Comparison of ENCODE assay signal across 14 mouse cellular contexts in genomic region chr10:59602891-59603290, GRCm38 (mm10). TPM values are rescaled to one million over a fixed set of nuclear protein-coding genes. Genes with fewer than 3 reads are reported as not detected.
DNase-seq lines count a peak whose midpoint lies in the region; ATAC-seq and TF ChIP-seq lines count a peak whose summit lies in the region.
"Had no signal": no experiment of that assay in that cellular context is flagged by ENCODE, and none has a peak within 500 bp of the region (broad histone marks: within the 10 kb centered on the region; RNA-seq: fewer than 3 reads in every experiment).

No protein-coding gene starts in this region.

- DNase-seq in adrenal gland, postnatal 10 days, result peak; percentile 31
- DNase-seq in adrenal gland, adult 8-10 months, result no peak
- peak in 1 of 2 experiments; percentile 50 for DNase-seq in layer of hippocampus, adult 2 months (ENCODE audit: low spot score in 2 of 2)
- DNase-seq in layer of hippocampus, adult 11-12 months (ENCODE audit: low spot score), result no peak
- peak; percentile 88 for DNase-seq in brain, adult 2 months (ENCODE audit: low read depth, low spot score)
- DNase-seq in left cerebral cortex, postnatal 25 days (ENCODE audit: low spot score in 2 of 2), result peak; percentile 45 to 78
- DNase-seq: gastrocnemius, postnatal 14 days; kidney, adult 8-10 months had no signal

- no peak for ATAC-seq in CD4-positive, CD25-positive, alpha-beta regulatory T cell, adult 4 months
- no peak for ATAC-seq in granulocyte monocyte progenitor cell, adult 5-6 weeks (replicated peaks; ENCODE audit: poor library complexity, severe bottlenecking)

- intact Hi-C loops in left cerebral cortex, postnatal 25 days (cut with DNase I), result no loop called here

- peak overlapping the region; percentile 51; the same call in 1 of the 2 replicates for H3K27ac ChIP-seq in layer of hippocampus, adult 2 months
- H3K27ac ChIP-seq: liver, embryonic 15.5 days had no signal

- peak overlapping the region; percentile 23 for H3K4me3 ChIP-seq in layer of hippocampus, adult 2 months
- H3K4me3 ChIP-seq: liver, embryonic 15.5 days had no signal

- no peak for TF ChIP-seq CTCF in layer of hippocampus, adult 2 months (conservative IDR thresholded peaks at IDR 0.05)

RNA-seq across cellular contexts. Expression of gene Gm10322, which starts 13.0 kb away (rescaled TPM):
- not detected for total RNA-seq in adrenal gland, postnatal 10 days (2021)
- not detected for total RNA-seq in adrenal gland, adult 8-10 months (2022)
- total RNA-seq in layer of hippocampus, adult 2 months (2021), result not detected
- total RNA-seq in left cerebral cortex, postnatal 25 days (2021), result not detected
- polyA plus RNA-seq in CD4-positive, CD25-positive, alpha-beta regulatory T cell, adult 4 months (2017; shearing (Covaris generic)), result not detected
- not detected in 2 replicates for total RNA-seq in granulocyte monocyte progenitor cell, adult 5-6 weeks (2014; fragmentation: Nextera tagmentation)
- not detected in 2 replicates for total RNA-seq in granulocyte monocyte progenitor cell, adult 5-6 weeks (2017)
- total RNA-seq: gastrocnemius, postnatal 14 days; layer of hippocampus, postnatal 10 days; megakaryocyte, adult 5-6 weeks had no signal
- polyA plus RNA-seq: heart, postnatal 0 days; liver, embryonic 15.5 days had no signal

RNA-seq across cellular contexts. Expression of gene Mcu, which starts 13.6 kb away (rescaled TPM):
- 10 to 100 TPM; 33.4 to 40.4 TPM for total RNA-seq in adrenal gland, postnatal 10 days (2021)
- 10 to 100 TPM; 40.4 to 61.1 (median 47.8) TPM for total RNA-seq in adrenal gland, adult 8-10 months (2022)
- total RNA-seq in layer of hippocampus, adult 2 months (2021), result 10 to 100 TPM; 53.8 to 54.8 TPM
- 10 to 100 TPM; 37.5 to 38.8 TPM for total RNA-seq in left cerebral cortex, postnatal 25 days (2021)
- polyA plus RNA-seq in CD4-positive, CD25-positive, alpha-beta regulatory T cell, adult 4 months (2017; shearing (Covaris generic)), result 10 to 100 TPM; 21.6 to 23.7 TPM
- total RNA-seq in granulocyte monocyte progenitor cell, adult 5-6 weeks (2014; fragmentation: Nextera tagmentation), result 29.6 and 40.0 TPM in 2 replicates
- total RNA-seq in granulocyte monocyte progenitor cell, adult 5-6 weeks (2017), result 43.1 and 46.4 TPM in 2 replicates

Comparison
In these comparisons a context has a peak if more than half of its experiments do, and no peak if none do; other contexts are left out.
1. DNase-seq: peak in adrenal gland, postnatal 10 days (single experiment), brain, adult 2 months (single experiment) and left cerebral cortex, postnatal 25 days (2 of 2); none in adrenal gland, adult 8-10 months (single experiment) and layer of hippocampus, adult 11-12 months (single experiment).